Mouse (Mus musculus): ENCODE data around the gene Krtap3-1. TPM values are rescaled to one million over a fixed set of nuclear protein-coding genes. Genes with fewer than 3 reads are reported as not detected.

Gene Krtap3-1
- polyA plus RNA-seq, 2 experiments: not detected

- ATAC-seq (ENCODE audit: insufficient read depth) (no peak), DNase-seq (ENCODE audit: low read depth in 3 of 3, low spot score in 3 of 3) (no peak)
- H3K4me1 ChIP-seq (replicated peaks; ENCODE audit: control insufficient read depth in 2 of 2, insufficient read depth in 2 of 2, low read length in 1 of 2): no peaks in the 10 kb centered on the region
- H3K27me3 ChIP-seq (ENCODE audit: control insufficient read depth, insufficient read depth, low read length): no peaks in the 10 kb centered on the region
- H3K36me3 ChIP-seq (replicated peaks; ENCODE audit: control insufficient read depth, insufficient read depth, low read depth): no peaks in the 10 kb centered on the region
- H3K9me3 ChIP-seq (ENCODE audit: control insufficient read depth, low read length): no peaks in the 10 kb centered on the region
- 75% methylated on average over 9 of the region's 9 CpGs for WGBS (ENCODE audit: insufficient replicate concordance)
- TF ChIP-seq EP300 (IDR thresholded peaks at IDR 0.05; ENCODE audit: low read depth) (no peak), CTCF (IDR thresholded peaks at IDR 0.05; ENCODE audit: low read depth) (no peak)
- H3K4me2 ChIP-seq (ENCODE audit: low read depth): no peak overlapping the region
- H3K4me3 ChIP-seq (ENCODE audit: insufficient read depth in 1 of 2, low read depth in 2 of 2, low read length in 2 of 2): no peak overlapping the region
- H3K9ac ChIP-seq (replicated peaks): no peak overlapping the region
- no peak overlapping the region for H3K27ac ChIP-seq
These were observed 26.7 kb downstream of the Krtap3-1 start for GRCm38 (mm10) chr11:99539721-99540120.

GRCm38 (mm10) chr11:99521288-99521860 is 45.1 kb downstream of the Krtap3-1 start, which contains the start of gene Krt39:
Gene Krt39, minus strand, starts transcription at chr11:99521338.
- Histone ChIP-seq H3K4me1 (replicated peaks; ENCODE audit: control insufficient read depth in 2 of 2, insufficient read depth in 2 of 2, low read length in 1 of 2) (no peaks in the 10 kb centered on the region), H3K27me3 (ENCODE audit: control insufficient read depth, insufficient read depth, low read length) (no peaks in the 10 kb centered on the region), H3K9me3 (ENCODE audit: control insufficient read depth, low read length) (no peaks in the 10 kb centered on the region), H3K4me2 (ENCODE audit: low read depth) (no peak within 1 kb of the TSS), H3K27ac (no peak within 1 kb of the TSS), H3K4me3 (ENCODE audit: insufficient read depth in 1 of 2, low read depth in 2 of 2, low read length in 2 of 2) (no peak within 1 kb of the TSS), H3K36me3 (replicated peaks; ENCODE audit: control insufficient read depth, insufficient read depth, low read depth) (no peaks in the 10 kb centered on the region), H3K9ac (replicated peaks) (no peak within 1 kb of the TSS)
- TF ChIP-seq EP300 (IDR thresholded peaks at IDR 0.05; ENCODE audit: low read depth): no peak
- no peak for TF ChIP-seq CTCF (IDR thresholded peaks at IDR 0.05; ENCODE audit: low read depth)
- 67% methylated on average over 13 of the region's 13 CpGs for WGBS (ENCODE audit: insufficient replicate concordance)
- DNase-seq (ENCODE audit: low read depth in 3 of 3, low spot score in 3 of 3) (no peak), ATAC-seq (ENCODE audit: insufficient read depth) (no peak)

Other genes starting within 250 kb of the Krtap3-1 start
Only the 30 nearest of the 37 such genes appear.
- gene Krt27, start 215.5 kb downstream of the Krtap3-1 start, polyA plus RNA-seq (2012; rRNA removed): not detected in 2 replicates
- gene Krt27, start 215.5 kb downstream of the Krtap3-1 start, polyA plus RNA-seq (2014; fragmentation: Nextera tagmentation; extraction: Ambion mirVana): not detected in 2 replicates
- gene Krt28, start 191.7 kb downstream of the Krtap3-1 start, polyA plus RNA-seq (2012; rRNA removed): 0.02 TPM in 1 of 2 replicates, not detected in the other
- gene Krt28, start 191.7 kb downstream of the Krtap3-1 start, polyA plus RNA-seq (2014; fragmentation: Nextera tagmentation; extraction: Ambion mirVana): not detected in 2 replicates
- gene Krt10, start 177.3 kb downstream of the Krtap3-1 start, polyA plus RNA-seq (2012; rRNA removed): 1.3 and 1.6 TPM in 2 replicates
- 3.2 and 5.1 TPM in 2 replicates for gene Krt10, start 177.3 kb downstream of the Krtap3-1 start, polyA plus RNA-seq (2014; fragmentation: Nextera tagmentation; extraction: Ambion mirVana)
- gene Krt12, start 144.4 kb downstream of the Krtap3-1 start, polyA plus RNA-seq (2012; rRNA removed): not detected in 2 replicates
- not detected in 2 replicates for gene Krt12, start 144.4 kb downstream of the Krtap3-1 start, polyA plus RNA-seq (2014; fragmentation: Nextera tagmentation; extraction: Ambion mirVana)
- gene Krt20, start 128.5 kb downstream of the Krtap3-1 start, polyA plus RNA-seq (2012; rRNA removed): 8.5 and 15.2 TPM in 2 replicates
- gene Krt20, start 128.5 kb downstream of the Krtap3-1 start, polyA plus RNA-seq (2014; fragmentation: Nextera tagmentation; extraction: Ambion mirVana): 20.0 and 21.6 TPM in 2 replicates
- gene Krt23, start 73.5 kb downstream of the Krtap3-1 start, polyA plus RNA-seq (2012; rRNA removed): 0.24 and 0.32 TPM in 2 replicates
- 0.24 and 1.00 TPM in 2 replicates for gene Krt23, start 73.5 kb downstream of the Krtap3-1 start, polyA plus RNA-seq (2014; fragmentation: Nextera tagmentation; extraction: Ambion mirVana)
- gene Krt39, start 45.3 kb downstream of the Krtap3-1 start, polyA plus RNA-seq (2012; rRNA removed): not detected in 2 replicates
- gene Krt39, start 45.3 kb downstream of the Krtap3-1 start, polyA plus RNA-seq (2014; fragmentation: Nextera tagmentation; extraction: Ambion mirVana): not detected in 2 replicates
- not detected in 2 replicates for gene Krt40, start 23.5 kb downstream of the Krtap3-1 start, polyA plus RNA-seq (2012; rRNA removed)
- not detected in 2 replicates for gene Krt40, start 23.5 kb downstream of the Krtap3-1 start, polyA plus RNA-seq (2014; fragmentation: Nextera tagmentation; extraction: Ambion mirVana)
- not detected in 2 replicates for gene Krtap3-3, start 15.8 kb downstream of the Krtap3-1 start, polyA plus RNA-seq (2012; rRNA removed)
- gene Krtap3-3, start 15.8 kb downstream of the Krtap3-1 start, polyA plus RNA-seq (2014; fragmentation: Nextera tagmentation; extraction: Ambion mirVana): not detected in 2 replicates
- gene Krtap3-2, start 9.8 kb downstream of the Krtap3-1 start, polyA plus RNA-seq (2012; rRNA removed): not detected in 2 replicates
- gene Krtap3-2, start 9.8 kb downstream of the Krtap3-1 start, polyA plus RNA-seq (2014; fragmentation: Nextera tagmentation; extraction: Ambion mirVana): not detected in 2 replicates
- gene Gm11939, start 7.2 kb downstream of the Krtap3-1 start, polyA plus RNA-seq (2012; rRNA removed): not detected in 2 replicates
- gene Gm11939, start 7.2 kb downstream of the Krtap3-1 start, polyA plus RNA-seq (2014; fragmentation: Nextera tagmentation; extraction: Ambion mirVana): not detected in 2 replicates
- not detected in 2 replicates for gene Krtap1-5, start 14.4 kb upstream of the Krtap3-1 start, polyA plus RNA-seq (2012; rRNA removed)
- gene Krtap1-5, start 14.4 kb upstream of the Krtap3-1 start, polyA plus RNA-seq (2014; fragmentation: Nextera tagmentation; extraction: Ambion mirVana): not detected in 2 replicates
- not detected in 2 replicates for gene Krtap1-4, start 17.0 kb upstream of the Krtap3-1 start, polyA plus RNA-seq (2012; rRNA removed)
- not detected in 2 replicates for gene Krtap1-4, start 17.0 kb upstream of the Krtap3-1 start, polyA plus RNA-seq (2014; fragmentation: Nextera tagmentation; extraction: Ambion mirVana)
- gene Krtap1-3, start 24.7 kb upstream of the Krtap3-1 start, polyA plus RNA-seq (2012; rRNA removed): not detected in 2 replicates
- gene Krtap1-3, start 24.7 kb upstream of the Krtap3-1 start, polyA plus RNA-seq (2014; fragmentation: Nextera tagmentation; extraction: Ambion mirVana): not detected in 2 replicates
- not detected in 2 replicates for gene Krtap9-3, start 31.5 kb upstream of the Krtap3-1 start, polyA plus RNA-seq (2012; rRNA removed)
- gene Krtap9-3, start 31.5 kb upstream of the Krtap3-1 start, polyA plus RNA-seq (2014; fragmentation: Nextera tagmentation; extraction: Ambion mirVana): not detected in 2 replicates
- gene Gm11938, start 36.7 kb upstream of the Krtap3-1 start, polyA plus RNA-seq (2012; rRNA removed): not detected in 2 replicates
- not detected in 2 replicates for gene Gm11938, start 36.7 kb upstream of the Krtap3-1 start, polyA plus RNA-seq (2014; fragmentation: Nextera tagmentation; extraction: Ambion mirVana)
- gene Gm11937, start 43.6 kb upstream of the Krtap3-1 start, polyA plus RNA-seq (2012; rRNA removed): not detected in 2 replicates
- not detected in 2 replicates for gene Gm11937, start 43.6 kb upstream of the Krtap3-1 start, polyA plus RNA-seq (2014; fragmentation: Nextera tagmentation; extraction: Ambion mirVana)
- gene Krtap2-4, start 48.2 kb upstream of the Krtap3-1 start, polyA plus RNA-seq (2012; rRNA removed): not detected in 2 replicates
- not detected in 2 replicates for gene Krtap2-4, start 48.2 kb upstream of the Krtap3-1 start, polyA plus RNA-seq (2014; fragmentation: Nextera tagmentation; extraction: Ambion mirVana)
- not detected in 2 replicates for gene Gm11562, start 53.8 kb upstream of the Krtap3-1 start, polyA plus RNA-seq (2012; rRNA removed)
- gene Gm11562, start 53.8 kb upstream of the Krtap3-1 start, polyA plus RNA-seq (2014; fragmentation: Nextera tagmentation; extraction: Ambion mirVana): not detected in 2 replicates
- not detected in 2 replicates for gene Krtap4-1, start 61.6 kb upstream of the Krtap3-1 start, polyA plus RNA-seq (2012; rRNA removed)
- not detected in 2 replicates for gene Krtap4-1, start 61.6 kb upstream of the Krtap3-1 start, polyA plus RNA-seq (2014; fragmentation: Nextera tagmentation; extraction: Ambion mirVana)
- not detected in 2 replicates for gene Krtap4-2, start 68.5 kb upstream of the Krtap3-1 start, polyA plus RNA-seq (2012; rRNA removed)
- not detected in 2 replicates for gene Krtap4-2, start 68.5 kb upstream of the Krtap3-1 start, polyA plus RNA-seq (2014; fragmentation: Nextera tagmentation; extraction: Ambion mirVana)
- gene Krtap4-7, start 77.5 kb upstream of the Krtap3-1 start, polyA plus RNA-seq (2012; rRNA removed): not detected in 2 replicates
- not detected in 2 replicates for gene Krtap4-7, start 77.5 kb upstream of the Krtap3-1 start, polyA plus RNA-seq (2014; fragmentation: Nextera tagmentation; extraction: Ambion mirVana)
- not detected in 2 replicates for gene Gm11555, start 83.6 kb upstream of the Krtap3-1 start, polyA plus RNA-seq (2012; rRNA removed)
- gene Gm11555, start 83.6 kb upstream of the Krtap3-1 start, polyA plus RNA-seq (2014; fragmentation: Nextera tagmentation; extraction: Ambion mirVana): not detected in 2 replicates
- gene Gm11563, start 92.3 kb upstream of the Krtap3-1 start, polyA plus RNA-seq (2012; rRNA removed): not detected in 2 replicates
- gene Gm11563, start 92.3 kb upstream of the Krtap3-1 start, polyA plus RNA-seq (2014; fragmentation: Nextera tagmentation; extraction: Ambion mirVana): not detected in 2 replicates
- gene Krtap4-6, start 99.3 kb upstream of the Krtap3-1 start, polyA plus RNA-seq (2012; rRNA removed): not detected in 2 replicates
- not detected in 2 replicates for gene Krtap4-6, start 99.3 kb upstream of the Krtap3-1 start, polyA plus RNA-seq (2014; fragmentation: Nextera tagmentation; extraction: Ambion mirVana)
- gene Gm14190, start 124.1 kb upstream of the Krtap3-1 start, polyA plus RNA-seq (2012; rRNA removed): not detected in 2 replicates
- gene Gm14190, start 124.1 kb upstream of the Krtap3-1 start, polyA plus RNA-seq (2014; fragmentation: Nextera tagmentation; extraction: Ambion mirVana): not detected in 2 replicates
- not detected in 2 replicates for gene Gm14180, start 167.7 kb upstream of the Krtap3-1 start, polyA plus RNA-seq (2012; rRNA removed)
- not detected in 2 replicates for gene Gm14180, start 167.7 kb upstream of the Krtap3-1 start, polyA plus RNA-seq (2014; fragmentation: Nextera tagmentation; extraction: Ambion mirVana)
- not detected in 2 replicates for gene Gm11595, start 206.3 kb upstream of the Krtap3-1 start, polyA plus RNA-seq (2012; rRNA removed)
- not detected in 2 replicates for gene Gm11595, start 206.3 kb upstream of the Krtap3-1 start, polyA plus RNA-seq (2014; fragmentation: Nextera tagmentation; extraction: Ambion mirVana)
- gene Krtap4-8, start 214.1 kb upstream of the Krtap3-1 start, polyA plus RNA-seq (2012; rRNA removed): not detected in 2 replicates
- not detected in 2 replicates for gene Krtap4-8, start 214.1 kb upstream of the Krtap3-1 start, polyA plus RNA-seq (2014; fragmentation: Nextera tagmentation; extraction: Ambion mirVana)
- not detected in 2 replicates for gene Krtap4-9, start 218.6 kb upstream of the Krtap3-1 start, polyA plus RNA-seq (2012; rRNA removed)
- not detected in 2 replicates for gene Krtap4-9, start 218.6 kb upstream of the Krtap3-1 start, polyA plus RNA-seq (2014; fragmentation: Nextera tagmentation; extraction: Ambion mirVana)

Measured in liver, embryonic 14.5 days (tissue).